Mouse (Mus musculus) stomach, embryonic 16.5 days (tissue): ENCODE measurements around the gene Slc25a33. TPM values are rescaled to one million over a fixed set of nuclear protein-coding genes. Genes with fewer than 3 reads are reported as not detected.

Source experiments
- ATAC-seq: fragments of 200-750 bp; cut with Nextera tagmentation; 2 replicates; pipeline ENCODE4 v1.8.0; 2017; ENCODE audit warnings: moderate number of reproducible peaks, moderate TSS enrichment; ENCODE audit not compliant: insufficient read depth, low FRiP score
- H3K27ac ChIP-seq: fragments of 300-500 bp; sonication (generic); 2 replicates; pipeline ENCODE4 v1.5.1; 2014; ENCODE audit warnings: low read length
- H3K27me3 ChIP-seq: fragments of 300-500 bp; sonication (generic); 2 replicates; pipeline ENCODE4 v1.6.1; 2014; ENCODE audit warnings: low read length, control low read depth, mixed read lengths; ENCODE audit not compliant: control insufficient read depth, insufficient read depth
- H3K36me3 ChIP-seq: fragments of 300-500 bp; sonication (generic); 2 replicates; pipeline ENCODE4 v1.6.1; 2014; ENCODE audit warnings: low read length; ENCODE audit not compliant: control insufficient read depth, insufficient read depth
- H3K4me1 ChIP-seq: fragments of 300-500 bp; sonication (generic); 2 replicates; pipeline ENCODE4 v1.6.1; 2014; ENCODE audit warnings: low read length, control low read depth, mixed read lengths; ENCODE audit not compliant: control insufficient read depth, insufficient read depth
- H3K4me2 ChIP-seq: fragments of 300-500 bp; sonication (generic); 2 replicates; pipeline ENCODE4 v1.6.1; 2014; ENCODE audit warnings: low read depth, low read length, mixed read lengths
- H3K4me3 ChIP-seq: fragments of 300-500 bp; sonication (generic); replicated peaks from 2 replicates; pipeline ENCODE4 v1.5.1; 2014; ENCODE audit warnings: mild to moderate bottlenecking, low read length
- H3K9ac ChIP-seq: fragments of 300-500 bp; sonication (generic); 2 replicates; pipeline ENCODE4 v1.6.1; 2014; ENCODE audit warnings: low read length
- H3K9me3 ChIP-seq: fragments of 300-500 bp; sonication (generic); replicated peaks from 2 replicates; pipeline ENCODE4 v1.6.1; 2016; ENCODE audit warnings: low read length, control low read depth; ENCODE audit not compliant: control insufficient read depth
- WGBS: fragments of 180-500 bp; shearing (Covaris S2); extraction: QIAGEN DNeasy Blood & Tissue Kit; methylation state at CpG from one replicate; pipeline ENCODE4 v1.1.7; 2014; 5-methylcytosine and 5-hydroxymethylcytosine counted together
- polyA plus RNA-seq: library from polyadenylated mRNA; unstranded; fragments of >200 nt; fragmentation: Nextera tagmentation; extraction: Ambion mirVana; gene quantifications from 2 replicates; pipeline ENCODE4 v1.2.1, GENCODE M21; 2015

Gene Slc25a33
- polyA plus RNA-seq, 1 experiment from 2014 or later: 8.1 TPM

DNA sequence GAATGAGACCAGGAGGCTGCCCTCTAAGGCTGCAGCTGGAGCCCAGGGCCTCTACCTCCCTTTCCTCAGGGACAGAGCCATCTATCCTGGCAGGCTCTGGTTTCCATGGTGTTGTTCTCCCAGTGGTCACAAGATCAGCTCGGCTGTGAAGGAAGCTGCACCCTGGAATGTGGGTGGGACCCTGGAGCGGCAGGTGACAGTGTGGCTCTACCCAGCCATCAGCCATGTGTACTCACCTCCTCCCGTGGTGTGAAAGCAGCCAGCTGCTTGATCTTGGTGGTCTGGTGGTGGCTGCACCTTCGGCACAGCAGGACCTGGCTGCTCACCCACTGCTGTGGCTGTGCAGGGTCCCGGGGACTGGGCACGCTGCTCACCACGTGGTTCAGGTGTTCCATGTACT is 43.2 kb downstream of the Slc25a33 start:
- no peak overlapping the region for H3K4me2 ChIP-seq
- peaks cover 17% of the 10 kb centered on the region for H3K36me3 ChIP-seq
- WGBS: 50% methylated on average over 7 of the region's 7 CpGs
- H3K4me1 ChIP-seq: peaks cover 27% of the 10 kb centered on the region
- no peaks in the 10 kb centered on the region for H3K27me3 ChIP-seq
- H3K4me3 ChIP-seq: no peak overlapping the region
- no peaks in the 10 kb centered on the region for H3K9me3 ChIP-seq
- no peak for ATAC-seq
- H3K27ac ChIP-seq: no peak overlapping the region
- H3K9ac ChIP-seq: no peak overlapping the region

DNA sequence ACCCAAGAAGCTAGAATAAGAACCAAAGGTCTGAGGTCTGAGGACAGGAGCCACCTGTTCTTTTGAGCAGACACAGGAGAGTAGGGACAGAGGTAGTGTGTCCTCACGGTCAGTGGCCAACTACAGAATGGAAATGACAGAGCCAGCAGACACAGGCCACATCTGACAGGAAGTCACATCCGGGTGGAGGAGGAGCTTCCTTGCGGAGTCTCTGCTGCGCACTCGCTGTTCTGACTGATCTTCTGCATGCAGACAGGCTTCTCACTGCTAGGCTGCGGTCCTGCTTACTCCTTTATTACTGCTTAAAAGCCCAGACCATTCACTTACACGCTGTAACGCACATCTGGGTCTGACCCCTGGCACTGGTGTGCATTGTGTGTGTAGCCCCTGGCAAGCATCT is 45.3 kb downstream of the Slc25a33 start:
- Histone ChIP-seq H3K27me3 (no peaks in the 10 kb centered on the region), H3K4me1 (peaks cover 11% of the 10 kb centered on the region), H3K27ac (no peak overlapping the region), H3K9ac (no peak overlapping the region), H3K36me3 (peaks cover 17% of the 10 kb centered on the region), H3K4me2 (no peak overlapping the region), H3K9me3 (no peaks in the 10 kb centered on the region), H3K4me3 (no peak overlapping the region)
- WGBS: 73% methylated on average over 8 of the region's 8 CpGs
- no peak for ATAC-seq

DNA sequence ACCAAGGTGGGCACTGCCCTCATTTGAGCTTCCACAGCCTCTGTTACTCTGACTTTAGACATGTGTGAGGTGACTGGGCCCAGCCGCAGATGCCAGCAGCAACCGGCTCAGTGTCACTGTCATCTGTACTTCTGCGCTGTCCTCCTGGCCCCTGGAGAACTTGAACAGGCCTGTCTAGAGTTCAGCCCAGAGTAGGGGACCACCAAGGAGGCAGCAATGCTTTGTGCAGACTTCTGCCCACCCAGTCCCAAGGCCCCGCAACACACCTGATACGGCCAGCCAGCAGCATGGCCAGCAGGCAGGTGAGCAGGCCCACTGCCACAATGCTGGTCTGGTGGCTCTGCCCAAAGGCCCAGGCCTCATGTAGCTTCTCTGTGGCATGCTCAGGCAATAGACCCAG is 46.4 kb downstream of the Slc25a33 start:
- 94% methylated on average over 5 of the region's 5 CpGs for WGBS
- ATAC-seq: no peak
- Histone ChIP-seq H3K4me1 (peaks cover 5% of the 10 kb centered on the region; the same call in 1 of the 2 replicates), H3K9ac (no peak overlapping the region), H3K4me2 (no peak overlapping the region), H3K27me3 (no peaks in the 10 kb centered on the region), H3K4me3 (no peak overlapping the region), H3K27ac (no peak overlapping the region), H3K36me3 (peaks cover 17% of the 10 kb centered on the region), H3K9me3 (no peaks in the 10 kb centered on the region)

DNA sequence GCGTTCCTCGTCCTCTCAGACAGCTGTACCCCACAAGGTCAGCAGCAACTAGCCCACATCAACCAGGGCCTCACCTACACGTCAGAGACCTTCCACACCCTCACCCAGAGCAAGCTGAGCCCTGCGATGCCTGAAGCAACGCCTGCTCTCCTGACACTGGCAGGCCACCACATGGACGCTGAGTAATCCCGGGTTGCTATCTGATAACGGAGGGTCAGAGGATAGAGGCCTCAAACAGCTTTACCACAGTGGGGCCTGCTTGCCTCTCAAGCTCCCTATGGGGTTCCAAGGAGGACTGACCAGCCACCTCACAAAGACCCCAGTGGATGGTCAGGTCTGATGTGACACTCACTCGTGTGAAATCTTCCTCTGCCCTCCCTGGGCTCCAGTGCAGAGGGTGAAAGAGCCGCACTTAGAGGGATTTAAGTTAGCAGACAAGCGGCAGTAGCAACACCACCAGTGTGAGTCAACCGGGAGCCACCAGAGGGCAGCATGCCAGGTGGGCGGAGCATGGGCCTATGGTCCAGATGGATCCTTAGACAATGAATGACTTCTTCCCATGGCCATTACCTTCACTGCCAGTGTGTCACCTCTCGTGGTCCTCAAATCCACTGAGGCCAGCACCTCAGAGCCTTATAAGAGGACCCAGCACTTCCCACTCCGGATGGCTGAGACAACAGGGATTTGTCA is 48.3 kb downstream of the Slc25a33 start:
- 64% methylated on average over 15 of the region's 15 CpGs for WGBS
- Histone ChIP-seq H3K4me3 (no peak overlapping the region), H3K9me3 (no peaks in the 10 kb centered on the region), H3K4me1 (no peaks in the 10 kb centered on the region), H3K27ac (no peak overlapping the region), H3K9ac (no peak overlapping the region), H3K36me3 (peaks cover 17% of the 10 kb centered on the region), H3K4me2 (no peak overlapping the region), H3K27me3 (no peaks in the 10 kb centered on the region)
- ATAC-seq: no peak

DNA sequence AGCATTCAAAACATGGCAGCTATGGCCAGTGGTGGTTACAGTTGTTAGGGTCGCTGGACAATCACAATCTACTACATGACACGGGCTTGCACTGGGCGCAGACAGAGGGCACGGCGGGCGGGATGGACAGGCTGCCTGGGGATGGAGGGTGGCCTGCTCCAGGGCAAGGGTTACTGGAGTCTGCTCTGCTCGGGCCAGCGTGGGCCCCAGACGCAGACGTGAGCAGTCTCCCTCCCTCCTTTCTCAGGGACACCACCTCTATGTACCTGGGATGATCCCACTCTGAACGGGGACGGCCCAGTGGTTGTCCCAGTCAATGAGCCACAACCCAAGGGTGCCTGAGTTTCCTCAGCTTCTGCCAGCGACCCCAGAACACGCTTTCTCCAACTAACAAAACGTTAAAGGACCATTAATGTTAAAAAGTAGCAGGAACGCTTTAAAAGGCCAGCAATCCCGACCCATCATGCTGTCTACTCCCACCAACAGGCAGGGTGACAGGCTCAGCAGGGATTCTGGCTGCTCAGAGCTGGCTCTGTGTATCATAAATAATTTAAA is 49.1 kb downstream of the Slc25a33 start:
- Histone ChIP-seq H3K4me2 (no peak overlapping the region), H3K36me3 (peaks cover 17% of the 10 kb centered on the region), H3K4me1 (no peaks in the 10 kb centered on the region), H3K4me3 (no peak overlapping the region), H3K9ac (no peak overlapping the region), H3K9me3 (no peaks in the 10 kb centered on the region), H3K27ac (no peak overlapping the region), H3K27me3 (no peaks in the 10 kb centered on the region)
- ATAC-seq: no peak
- WGBS: 87% methylated on average over 17 of the region's 17 CpGs

DNA sequence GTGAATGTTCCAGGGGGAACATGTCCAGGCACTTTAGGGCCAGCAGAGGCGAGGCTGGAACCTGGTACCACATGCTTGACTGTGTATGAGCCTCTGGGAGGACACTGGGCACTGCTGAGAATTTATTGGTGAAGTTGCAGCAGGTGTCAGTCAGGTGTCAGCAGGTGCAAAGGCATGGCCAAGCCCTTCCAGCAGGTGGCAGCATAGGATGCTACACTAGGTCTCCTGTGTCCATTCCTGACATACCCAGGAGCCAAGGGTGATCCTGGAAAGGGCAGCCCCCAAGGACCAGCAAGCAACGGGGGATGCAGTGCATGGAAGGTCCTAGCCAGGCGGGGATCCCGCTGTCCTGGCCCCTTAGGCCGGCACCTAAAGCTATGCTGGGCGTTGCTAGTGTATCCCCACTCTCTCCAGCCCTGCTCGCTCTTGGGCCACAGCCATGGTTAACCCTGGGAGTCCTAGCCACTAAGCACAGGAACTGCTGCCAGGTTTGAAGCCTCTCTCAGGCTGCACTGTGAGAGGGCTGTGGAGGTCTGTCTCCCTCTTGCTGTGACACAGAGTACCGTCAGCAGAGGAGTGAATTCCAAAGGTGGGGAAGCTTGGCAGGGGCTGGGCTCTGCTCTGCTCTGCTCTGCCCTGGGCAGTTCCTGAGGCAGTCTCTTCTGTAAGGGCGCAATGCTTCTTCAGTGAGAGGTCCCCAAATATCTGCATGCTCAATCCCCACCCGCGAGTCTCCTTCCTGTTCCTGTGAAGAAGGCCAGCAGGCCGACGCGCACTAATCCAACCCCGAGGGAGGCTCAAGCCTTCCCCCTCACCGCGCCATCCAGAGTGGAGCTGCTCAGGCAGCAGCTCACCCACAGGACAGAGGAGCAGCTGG is 50.0 kb downstream of the Slc25a33 start:
- Histone ChIP-seq H3K4me2 (no peak overlapping the region), H3K27me3 (no peaks in the 10 kb centered on the region), H3K27ac (no peak overlapping the region), H3K4me1 (no peaks in the 10 kb centered on the region), H3K9me3 (no peaks in the 10 kb centered on the region), H3K36me3 (peaks cover 13% of the 10 kb centered on the region), H3K9ac (no peak overlapping the region), H3K4me3 (no peak overlapping the region)
- peak; percentile 29; the same call in 1 of the 2 replicates for ATAC-seq
- WGBS: 80% methylated on average over 17 of the region's 17 CpGs

DNA sequence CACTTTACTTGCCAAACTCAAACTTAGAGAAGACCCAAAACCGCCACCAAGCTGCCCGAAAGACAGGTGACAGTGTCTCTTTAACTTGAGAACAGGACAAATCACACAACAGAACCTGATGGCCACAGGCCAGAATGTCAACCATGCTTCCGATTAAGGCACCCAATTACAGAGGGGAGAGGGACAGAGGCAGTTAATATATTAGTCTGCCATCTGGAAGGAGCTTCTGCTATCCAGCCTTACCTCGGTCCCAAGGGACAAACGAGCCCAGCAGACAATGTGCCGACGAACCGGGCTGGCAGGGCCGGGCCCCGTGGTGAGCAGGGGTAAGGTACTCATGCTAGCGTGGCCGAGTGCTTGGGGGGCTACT is 51.1 kb downstream of the Slc25a33 start:
- Histone ChIP-seq H3K4me3 (no peak overlapping the region), H3K9me3 (no peaks in the 10 kb centered on the region), H3K4me1 (no peaks in the 10 kb centered on the region), H3K27ac (no peak overlapping the region), H3K9ac (no peak overlapping the region), H3K27me3 (no peaks in the 10 kb centered on the region), H3K36me3 (peaks cover 15% of the 10 kb centered on the region), H3K4me2 (no peak overlapping the region)
- no peak for ATAC-seq
- 89% methylated on average over 12 of the region's 12 CpGs for WGBS

DNA sequence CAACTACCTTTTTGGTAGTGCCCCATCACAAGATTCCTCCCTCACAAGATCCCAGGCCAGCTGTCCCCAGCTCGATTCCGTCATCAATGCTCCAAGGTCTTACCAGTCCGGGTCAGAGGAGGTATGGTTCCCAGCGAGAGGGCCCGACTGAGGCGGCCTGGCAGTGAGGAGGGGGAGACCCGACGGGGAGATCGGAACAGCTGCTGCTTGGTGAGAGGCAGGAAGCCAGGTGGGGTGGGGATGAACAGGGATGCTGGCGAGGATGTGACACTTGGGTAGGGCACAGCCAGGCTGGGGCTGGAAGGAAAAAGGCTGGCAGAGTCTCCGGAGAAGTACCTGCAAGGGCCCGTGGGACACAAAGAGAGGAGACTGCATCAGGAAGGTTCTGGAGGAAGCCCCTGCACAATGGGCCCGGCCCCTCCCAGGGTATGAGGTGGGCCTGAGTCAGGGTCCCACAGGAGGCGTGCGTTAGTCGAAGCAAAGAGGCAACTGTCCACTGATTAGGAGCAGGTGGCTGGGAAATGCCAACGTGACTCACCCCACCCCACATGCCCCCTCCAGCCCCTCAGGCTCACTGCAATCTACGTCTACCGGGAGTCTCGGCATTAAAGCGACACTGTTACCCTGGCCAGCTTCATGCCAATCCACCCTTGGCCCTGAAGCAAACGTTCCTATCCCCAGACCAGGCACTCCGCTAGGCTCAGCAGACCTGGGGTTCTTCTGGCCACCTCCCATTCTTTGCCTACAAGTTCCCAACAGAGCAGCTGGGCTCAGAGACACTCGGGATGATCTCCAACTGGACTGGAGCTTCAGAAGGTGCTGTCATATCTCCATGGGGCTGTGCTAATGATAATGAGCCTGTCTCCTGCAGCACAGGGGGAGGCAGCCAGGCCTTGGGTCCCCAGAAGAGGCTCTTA is 51.7 kb downstream of the Slc25a33 start:
- Histone ChIP-seq H3K4me1 (no peaks in the 10 kb centered on the region), H3K4me3 (no peak overlapping the region), H3K27me3 (no peaks in the 10 kb centered on the region), H3K9ac (no peak overlapping the region), H3K36me3 (peaks cover 14% of the 10 kb centered on the region; the same call in 1 of the 2 replicates), H3K4me2 (no peak overlapping the region), H3K27ac (no peak overlapping the region), H3K9me3 (no peaks in the 10 kb centered on the region)
- 85% methylated on average over 24 of the region's 24 CpGs for WGBS
- no peak for ATAC-seq
